Mouse (Mus musculus): Measurements from ENCODE around the gene Lrba. TPM values are rescaled to one million over a fixed set of nuclear protein-coding genes. Genes with fewer than 3 reads are reported as not detected.
A peak's percentile ranks its signal among the peaks of the same experiment; 100 is the strongest.

Gene Lrba
- total RNA-seq, 2 experiments from 2014 or later: 19.4 to 19.8 TPM

DNA sequence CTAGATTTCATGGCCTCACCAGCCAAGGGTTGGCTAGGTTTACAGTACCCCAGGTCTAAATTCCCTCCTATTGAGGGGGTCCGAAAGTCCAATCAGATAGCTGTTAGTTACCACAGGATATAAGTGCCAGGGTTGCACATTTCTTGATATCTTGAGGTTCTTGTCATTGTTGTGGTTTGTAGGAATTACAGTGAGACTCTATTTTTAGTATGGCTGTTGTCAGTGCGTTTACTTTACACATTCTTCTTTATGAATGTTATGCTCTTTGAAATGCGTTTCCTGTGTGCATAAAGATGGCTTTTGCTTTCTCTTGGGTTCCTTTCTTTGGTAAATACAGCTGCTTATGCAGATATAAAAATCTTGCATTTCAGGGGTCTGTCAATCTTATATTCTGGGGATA lies 237.1 kb downstream of the Lrba start:
- intact Hi-C loops (cut with DNase I): no loop called here
- DNase-seq: no peak

DNA sequence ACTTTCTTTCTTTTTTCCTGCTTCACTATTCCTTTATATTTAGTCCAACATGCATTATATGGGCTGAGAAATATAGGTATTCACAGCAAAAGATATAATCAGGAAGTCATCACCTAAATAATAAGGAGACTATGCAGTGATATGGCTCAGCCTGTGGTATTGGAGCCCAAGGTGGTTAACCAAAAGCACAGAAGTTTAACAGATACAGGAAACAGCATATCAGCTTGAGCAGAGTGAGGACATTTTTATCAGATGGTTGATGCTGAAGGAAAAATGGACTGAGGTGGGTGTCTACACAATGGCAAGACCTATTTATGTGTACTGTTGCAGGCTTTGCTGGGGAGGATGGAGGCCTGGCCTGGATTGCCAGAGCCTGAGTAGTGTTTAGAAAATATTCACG lies 265.5 kb downstream of the Lrba start:
- DNase-seq: no peak

DNA sequence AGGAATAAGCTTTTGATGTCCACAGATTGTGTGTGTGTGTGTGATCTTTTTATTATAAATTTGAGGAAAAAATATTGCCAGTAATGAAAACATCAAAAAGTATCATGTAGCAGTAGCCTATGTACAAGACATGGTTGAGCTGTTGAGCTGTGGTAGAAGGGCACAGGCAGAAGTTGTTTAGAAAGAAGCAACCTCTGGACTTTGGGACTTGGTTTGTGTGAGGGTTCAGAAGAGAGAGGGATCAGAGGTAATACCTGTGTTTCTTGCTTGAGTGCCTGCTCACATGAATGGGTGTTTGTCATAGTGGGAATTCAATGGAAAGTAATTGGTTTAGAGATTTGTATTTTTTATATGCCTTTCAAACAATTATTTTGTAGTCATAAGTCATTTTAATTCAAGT lies 276.1 kb downstream of the Lrba start:
- intact Hi-C loops (cut with DNase I): no loop called here
- no peak for DNase-seq

More for the DNA sequence above, 265.5 kb downstream of the Lrba start:
- intact Hi-C loops (cut with DNase I): no loop called here

DNA sequence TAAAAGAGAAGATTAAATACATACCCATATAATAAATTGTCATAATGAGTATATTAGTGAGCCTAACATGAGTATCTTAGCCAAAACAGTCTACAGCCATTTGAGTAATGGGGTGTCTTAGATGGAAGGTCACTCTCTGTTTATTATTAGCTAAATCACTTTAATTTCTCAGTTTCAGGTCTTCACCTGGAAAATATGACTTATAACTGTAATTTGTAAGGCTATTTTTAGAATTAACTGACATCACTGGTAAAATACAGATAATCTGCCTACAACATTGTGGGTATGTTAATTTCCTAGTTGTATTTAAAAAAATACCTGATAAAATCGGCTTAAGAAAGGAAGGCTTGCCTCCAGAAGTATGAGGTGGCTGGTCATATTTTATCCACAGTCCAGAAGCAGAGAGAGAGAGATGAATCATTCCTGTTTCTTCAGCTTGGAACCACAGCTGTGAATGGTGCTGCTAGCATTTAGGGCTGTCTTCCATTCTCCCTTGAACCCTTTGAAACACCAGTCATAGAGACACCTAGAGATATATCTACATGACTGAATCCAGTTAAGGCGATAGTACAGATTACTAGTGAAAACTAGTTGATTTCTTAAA lies 294.1 kb downstream of the Lrba start:
- DNase-seq: no peak
- intact Hi-C loops (cut with DNase I): no loop called here

DNA sequence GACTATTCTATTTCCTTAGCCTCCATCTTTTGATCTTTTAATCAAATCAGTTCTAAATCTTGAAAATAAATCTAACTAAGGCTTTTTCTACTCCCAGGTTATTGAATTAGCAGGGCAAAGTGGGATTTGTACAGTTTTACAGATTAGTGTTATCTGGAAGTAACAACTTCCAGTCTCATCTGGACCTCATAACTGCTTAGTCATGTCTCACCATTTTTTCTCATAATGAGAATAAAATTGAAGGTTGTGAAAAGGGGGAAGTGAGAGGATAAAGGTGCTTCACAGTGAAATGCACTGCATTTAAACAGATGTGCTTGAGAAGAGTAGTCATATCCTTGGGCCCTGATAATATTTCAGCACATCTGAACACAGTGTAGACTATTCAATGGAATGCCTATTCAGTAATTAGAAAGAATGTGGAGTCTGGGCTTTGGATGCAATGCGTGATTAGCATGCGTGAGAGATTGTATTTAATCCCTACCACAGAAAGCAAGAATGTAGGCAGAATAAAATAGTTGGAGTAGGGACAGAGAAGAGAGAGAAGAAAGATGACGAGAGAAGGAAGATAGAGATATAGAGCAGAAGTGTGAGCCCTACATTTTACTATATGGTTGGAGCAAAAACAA lies 298.5 kb downstream of the Lrba start:
- no peak for DNase-seq
- intact Hi-C loops (cut with DNase I): no loop called here

DNA sequence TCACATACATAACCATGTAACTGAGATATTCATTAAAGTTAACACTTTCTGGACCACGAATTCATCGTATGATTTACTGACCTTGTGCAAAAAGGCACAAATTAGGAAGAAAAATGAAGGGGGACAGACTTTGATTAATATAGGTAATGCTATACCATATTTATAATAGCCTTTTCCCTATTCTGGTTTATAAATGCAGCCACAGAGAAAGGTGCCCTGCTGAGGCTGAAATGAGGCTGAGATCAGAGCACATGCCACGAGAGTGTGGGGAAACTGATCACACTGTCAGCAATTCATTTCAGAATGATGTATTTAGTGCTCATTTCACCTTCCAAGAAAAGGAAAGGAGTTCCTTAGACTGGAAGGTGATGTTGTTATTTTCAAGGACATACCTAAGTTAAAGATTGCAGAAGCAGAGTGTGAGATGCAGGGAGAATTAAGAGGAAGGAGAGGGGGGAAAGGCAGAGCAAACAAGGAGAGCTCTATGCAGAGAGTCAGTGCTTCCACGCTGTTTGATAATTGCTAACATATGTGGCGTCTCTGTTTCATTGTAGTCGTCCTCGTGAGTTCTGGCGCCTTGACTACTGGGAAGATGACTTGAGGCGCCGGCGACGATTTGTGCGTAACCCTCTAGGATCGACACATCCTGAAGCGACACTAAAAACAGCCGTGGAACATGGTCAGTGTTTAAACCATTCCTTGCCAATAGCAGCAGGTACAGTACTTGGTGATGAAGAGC lies 307.2 kb downstream of the Lrba start:
- no peak for DNase-seq
- intact Hi-C loops (cut with DNase I): no loop called here

DNA sequence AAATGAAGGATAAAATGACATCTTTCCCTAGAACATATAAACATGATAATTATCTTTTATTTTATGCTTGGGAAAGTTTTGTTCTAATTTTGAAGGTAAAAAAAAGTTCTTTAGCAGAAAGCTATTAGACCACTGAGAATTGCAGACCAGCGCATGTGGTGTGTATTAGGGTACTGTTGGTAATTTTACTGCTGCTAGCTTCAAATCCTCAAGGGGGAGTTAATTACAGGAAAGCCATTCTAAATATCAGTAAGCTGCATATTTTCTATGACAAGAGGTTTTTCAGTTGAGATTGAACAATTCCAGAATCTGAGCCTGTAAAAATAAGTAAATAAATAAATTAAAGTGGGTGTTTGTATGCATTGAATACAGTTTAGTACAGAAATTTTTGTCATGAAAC lies 312.3 kb downstream of the Lrba start:
- intact Hi-C loops (cut with DNase I): no loop called here
- DNase-seq: no peak

DNA sequence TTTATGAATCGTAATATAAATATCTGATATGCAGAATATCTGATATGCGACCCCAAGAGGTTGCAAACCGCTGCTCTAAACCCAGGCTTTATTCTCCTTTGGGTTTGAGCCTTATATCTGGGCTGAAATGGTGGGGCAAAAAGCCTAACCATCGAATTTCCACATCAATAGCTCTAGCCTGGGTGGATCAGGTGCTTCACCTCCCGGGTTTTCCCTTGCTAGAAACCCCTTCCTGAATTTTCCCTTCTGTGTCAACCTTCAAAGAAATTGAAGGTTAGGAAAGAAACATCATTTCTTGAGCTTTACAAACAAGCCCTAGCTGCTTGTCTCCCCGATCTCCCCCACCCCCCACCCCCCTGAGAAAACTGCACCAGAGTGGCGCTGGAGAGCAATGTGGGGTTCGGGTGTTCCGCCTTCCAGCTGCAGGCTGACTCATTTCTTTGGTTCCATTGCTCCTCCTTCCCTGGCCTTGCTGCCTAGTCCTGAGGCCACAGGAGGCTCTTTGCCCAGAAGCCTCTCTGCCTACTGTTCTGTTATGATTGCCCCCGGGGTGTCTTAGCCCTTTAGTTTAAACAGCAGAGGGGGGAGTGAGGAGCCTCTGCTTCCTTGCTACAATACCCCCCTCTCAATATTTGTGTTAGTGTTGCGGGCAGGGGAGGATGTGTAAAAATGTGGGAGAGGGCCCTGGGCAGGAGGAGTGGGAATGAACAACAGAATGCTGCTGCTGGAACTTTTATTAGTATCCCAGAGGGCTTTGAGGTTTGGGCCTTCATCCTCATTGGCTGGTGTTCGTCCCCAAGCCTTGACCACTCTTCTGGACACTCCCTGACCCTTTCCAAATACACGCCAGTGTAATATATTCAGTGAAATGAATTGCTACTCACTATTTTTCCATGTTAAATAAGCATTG lies 314.4 kb downstream of the Lrba start:
- no peak for DNase-seq
- intact Hi-C loops (cut with DNase I): no loop called here

DNA sequence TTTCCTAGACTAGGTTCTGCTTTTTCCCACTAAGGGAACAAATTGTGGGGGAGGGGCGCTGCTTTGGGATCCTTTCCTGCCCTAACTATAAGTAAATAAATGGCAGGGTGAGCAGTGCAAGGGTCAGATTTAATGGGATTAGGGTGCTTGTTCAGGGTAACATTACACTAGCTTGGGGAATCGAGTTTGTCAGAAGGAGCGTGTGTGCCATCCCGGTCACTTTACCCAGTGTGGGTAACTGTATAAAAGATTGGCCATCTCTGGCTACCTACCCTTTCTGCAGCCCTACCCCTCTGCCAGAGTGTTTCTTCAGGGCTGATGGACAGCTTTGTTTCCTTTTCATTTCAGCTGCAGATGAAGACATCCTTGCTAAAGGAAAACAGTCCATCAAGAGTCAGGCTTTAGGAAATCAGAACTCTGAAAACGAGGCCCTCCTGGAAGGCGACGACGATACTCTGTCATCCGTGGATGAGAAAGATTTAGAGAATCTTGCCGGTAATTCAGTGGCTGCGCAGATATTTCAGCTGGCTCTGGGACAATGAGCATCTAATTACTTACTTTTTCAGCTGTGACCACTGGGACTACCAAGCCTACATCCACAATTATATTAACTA lies 315.2 kb downstream of the Lrba start:
- intact Hi-C loops (cut with DNase I): no loop called here
- DNase-seq: no peak

DNA sequence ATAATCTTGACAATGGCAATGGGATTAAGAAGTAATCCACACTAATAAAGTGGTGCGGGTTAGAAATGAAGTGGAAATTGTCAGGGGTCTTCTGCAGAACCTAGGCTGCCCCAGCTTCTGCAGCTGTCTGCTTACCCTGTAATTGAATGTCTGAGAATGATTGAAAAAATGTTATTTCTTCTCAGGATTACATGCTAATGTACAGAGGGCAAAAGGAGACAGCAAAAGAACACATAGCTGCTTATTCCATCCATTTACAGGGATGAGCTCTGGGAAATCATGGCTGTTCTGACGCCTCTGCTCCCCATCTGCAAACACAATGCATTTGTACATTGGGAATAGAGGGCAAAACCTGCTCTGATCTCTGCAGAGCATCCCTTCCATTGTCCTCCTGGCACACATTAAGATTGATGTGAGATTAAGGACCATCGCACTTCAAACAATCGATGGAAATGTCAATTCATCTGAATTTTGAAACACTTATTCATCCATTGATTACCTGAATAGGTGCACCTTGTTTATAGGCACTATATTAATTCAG lies 316.7 kb downstream of the Lrba start:
- intact Hi-C loops (cut with DNase I): no loop called here

DNA sequence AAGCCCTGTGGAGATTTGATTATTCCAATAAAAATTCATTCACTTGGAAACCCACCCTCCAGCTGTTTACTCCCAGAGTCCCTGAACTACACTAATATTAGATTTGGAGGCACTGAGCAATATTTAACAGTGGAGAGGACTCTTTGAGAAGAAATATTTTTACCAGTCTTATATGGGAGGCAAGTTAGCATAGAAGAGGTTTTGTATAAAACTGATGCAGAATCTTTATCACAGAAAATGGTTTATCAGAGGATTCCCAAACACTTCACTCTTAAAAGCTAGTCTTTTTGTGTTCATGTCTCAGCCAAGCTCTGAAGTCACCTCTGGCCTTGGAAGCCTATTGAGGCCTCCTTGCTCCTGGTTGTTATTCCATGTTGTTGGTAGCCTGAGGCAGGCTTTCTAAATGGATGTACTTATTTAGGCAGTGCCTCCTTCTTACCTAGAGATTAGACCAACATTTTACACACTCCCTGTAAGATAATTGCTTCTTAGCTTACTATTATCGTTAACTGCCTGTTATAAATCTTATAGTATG lies 317.4 kb downstream of the Lrba start:
- DNase-seq: no peak
- intact Hi-C loops (cut with DNase I): no loop called here

More for the DNA sequence above, 316.7 kb downstream of the Lrba start:
- DNase-seq: no peak

DNA sequence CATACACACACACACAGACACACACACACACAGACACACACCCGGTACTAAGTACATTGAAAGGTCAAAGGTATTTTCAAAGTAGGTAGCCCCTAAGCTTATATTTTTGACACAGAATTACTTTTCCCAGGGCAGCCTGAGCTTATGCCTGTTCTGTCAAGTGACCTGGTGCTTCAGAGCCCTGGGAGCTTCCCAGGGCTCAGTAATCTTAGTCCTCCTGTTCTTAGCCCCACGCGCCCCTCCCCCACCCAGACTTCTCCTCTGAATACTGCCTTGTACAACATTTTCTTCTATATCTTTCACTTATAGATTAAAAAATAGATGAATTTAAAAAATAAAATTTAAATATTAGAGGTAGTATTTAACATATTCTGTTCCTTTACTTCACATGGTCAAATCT lies 320.3 kb downstream of the Lrba start:
- peak in 1 of 2 experiments; percentile 11 for DNase-seq
- intact Hi-C loops (cut with DNase I): loop anchor here (5.0 kb wide), 1 partner anchor 218 kb away; no protein-coding TSS in a partner anchor

DNA sequence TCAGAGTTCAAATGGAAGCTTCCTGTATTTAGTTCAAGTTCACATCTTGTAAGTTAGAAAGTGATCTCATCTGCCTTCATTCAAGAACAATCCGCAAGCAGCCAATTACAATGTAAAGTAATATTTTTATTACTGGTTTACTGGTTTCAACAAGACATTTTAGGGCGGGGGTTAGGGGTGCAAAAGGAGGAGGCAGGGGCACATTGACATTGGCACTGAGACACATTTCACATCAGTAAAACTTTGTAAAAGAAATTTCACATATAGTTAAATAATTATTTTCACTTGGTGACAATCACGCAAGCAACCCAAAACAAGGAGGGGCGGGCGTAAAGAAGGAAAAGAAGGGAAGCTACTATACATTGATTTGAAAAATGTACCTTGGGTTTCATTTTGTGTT lies 321.5 kb downstream of the Lrba start:
- intact Hi-C loops (cut with DNase I): loop anchor here (5.0 kb wide), 1 partner anchor 216 kb away; no protein-coding TSS in a partner anchor
- peak; percentile 33 to 39 for DNase-seq

DNA sequence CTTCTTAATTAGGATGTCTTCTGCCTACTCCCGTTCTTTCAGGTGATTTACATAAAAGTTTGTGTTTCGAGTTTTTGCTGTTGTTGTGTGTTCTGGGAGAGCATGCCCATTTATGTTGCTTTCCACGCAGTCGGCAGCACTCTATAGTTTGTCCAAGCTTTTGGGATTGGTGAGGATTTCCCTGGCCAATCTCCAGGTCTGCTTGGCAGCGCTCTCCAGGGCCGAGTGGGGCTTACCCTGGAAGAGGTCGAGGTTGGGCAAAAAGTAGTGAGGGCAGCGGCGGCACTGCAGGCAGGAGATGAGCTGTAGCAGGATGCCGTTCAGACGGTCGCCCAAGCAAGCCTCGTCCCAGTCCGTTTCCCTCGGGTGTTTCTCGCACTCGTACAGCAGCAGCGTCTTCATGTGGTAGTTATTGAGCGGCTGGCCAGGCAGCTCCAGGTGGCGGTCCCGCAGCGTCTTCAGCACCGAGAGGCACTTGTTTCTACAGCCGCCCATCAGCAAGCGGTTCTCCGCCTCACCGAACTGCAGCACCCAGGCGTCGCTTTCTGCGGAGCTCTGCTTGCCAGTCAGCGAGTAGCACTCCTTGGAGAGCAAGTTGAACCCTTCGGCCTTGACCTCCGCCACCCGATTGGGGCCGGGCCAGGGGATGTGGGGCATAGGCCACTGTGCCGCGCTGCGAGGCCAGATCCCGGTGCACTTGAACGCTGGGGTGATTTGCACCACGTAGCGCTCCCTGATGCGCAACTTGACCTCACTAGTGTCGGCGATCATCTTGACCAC lies 322.2 kb downstream of the Lrba start:
- peak; percentile 67 to 70 for DNase-seq
- intact Hi-C loops (cut with DNase I): loop anchor here (5.0 kb wide), 1 partner anchor 216 kb away; no protein-coding TSS in a partner anchor

DNA sequence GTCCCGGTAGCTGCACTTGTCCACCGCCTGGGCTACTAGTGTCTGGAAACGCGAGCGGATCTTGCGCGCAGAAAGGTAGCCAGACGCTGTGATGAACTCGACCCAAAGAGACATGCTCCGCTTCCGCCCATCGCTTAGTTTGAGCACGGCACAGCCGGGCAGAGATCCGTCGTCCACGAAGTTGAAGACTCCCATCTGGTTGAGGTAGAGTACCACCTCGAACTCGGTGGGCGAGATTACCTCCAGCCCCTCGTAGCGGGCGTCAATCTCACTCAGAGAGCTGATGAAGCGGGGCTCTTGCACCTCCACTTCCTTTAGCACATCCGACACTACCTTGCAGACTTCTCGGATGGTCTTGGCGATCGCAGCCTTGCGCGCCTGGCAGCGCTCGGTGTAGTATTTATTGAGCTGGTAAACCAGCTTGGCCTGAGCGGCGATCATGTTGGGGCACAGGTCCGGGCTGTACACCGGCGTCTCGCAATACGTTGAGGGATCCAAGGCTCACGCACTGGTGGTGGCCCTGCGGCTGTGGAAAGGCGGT lies 322.8 kb downstream of the Lrba start:
- peak; percentile 31 to 50 for DNase-seq
- intact Hi-C loops (cut with DNase I): loop anchor here (5.0 kb wide), 1 partner anchor 215 kb away; no protein-coding TSS in a partner anchor

DNA sequence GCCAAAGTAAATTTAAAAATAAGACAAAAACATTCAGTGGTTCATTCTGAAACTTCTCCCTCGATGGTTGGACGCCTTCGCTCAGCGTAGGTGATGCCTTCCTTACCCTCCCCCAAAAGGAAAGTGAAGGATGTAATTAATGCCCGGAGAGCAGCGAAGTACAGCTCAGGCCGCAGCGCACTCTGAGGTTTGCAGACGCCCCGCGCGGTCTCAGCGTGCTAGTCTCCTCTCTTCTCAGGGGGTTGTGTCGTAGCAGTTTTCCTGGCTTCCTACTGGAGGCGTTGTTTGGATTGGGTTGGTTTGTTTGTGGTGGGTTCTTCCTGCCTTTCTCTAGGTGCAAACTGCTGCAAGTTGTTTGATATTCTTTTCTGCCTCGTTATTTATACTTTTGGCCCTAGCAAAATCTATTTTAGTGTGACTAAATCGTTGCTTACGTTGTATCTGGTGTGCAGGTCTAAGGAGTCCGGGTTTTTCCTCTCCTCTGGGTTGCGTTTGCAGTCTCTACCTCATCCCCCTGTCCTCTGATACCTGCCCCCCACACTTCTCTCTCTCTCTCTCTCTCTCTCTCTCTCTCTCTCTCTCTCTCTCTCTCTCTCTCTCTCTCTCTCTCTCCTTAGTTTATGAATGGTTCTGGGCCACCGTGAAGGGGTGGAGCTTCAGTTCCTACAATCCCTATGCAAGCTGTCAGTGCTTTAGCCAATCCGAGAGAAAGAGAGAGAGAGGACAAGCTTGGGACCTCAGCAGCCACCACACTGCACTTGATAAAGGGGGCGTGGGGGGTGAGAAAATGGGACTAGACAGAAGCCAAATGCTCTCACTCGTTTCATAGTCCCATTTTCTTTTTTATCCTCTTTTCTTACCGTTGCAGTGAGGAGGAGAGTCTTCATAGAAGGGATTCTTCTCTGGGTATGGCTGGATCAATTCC lies 323.9 kb downstream of the Lrba start, which contains the start of gene Mab21l2:
Mab21l2 (minus strand) TSS at position 539 of the 925 bp plus-strand sequence.
- intact Hi-C loops (cut with DNase I): loop anchor here (5.0 kb wide), 1 partner anchor 214 kb away; no protein-coding TSS in a partner anchor
- peak; percentile 28 to 35 for DNase-seq

DNA sequence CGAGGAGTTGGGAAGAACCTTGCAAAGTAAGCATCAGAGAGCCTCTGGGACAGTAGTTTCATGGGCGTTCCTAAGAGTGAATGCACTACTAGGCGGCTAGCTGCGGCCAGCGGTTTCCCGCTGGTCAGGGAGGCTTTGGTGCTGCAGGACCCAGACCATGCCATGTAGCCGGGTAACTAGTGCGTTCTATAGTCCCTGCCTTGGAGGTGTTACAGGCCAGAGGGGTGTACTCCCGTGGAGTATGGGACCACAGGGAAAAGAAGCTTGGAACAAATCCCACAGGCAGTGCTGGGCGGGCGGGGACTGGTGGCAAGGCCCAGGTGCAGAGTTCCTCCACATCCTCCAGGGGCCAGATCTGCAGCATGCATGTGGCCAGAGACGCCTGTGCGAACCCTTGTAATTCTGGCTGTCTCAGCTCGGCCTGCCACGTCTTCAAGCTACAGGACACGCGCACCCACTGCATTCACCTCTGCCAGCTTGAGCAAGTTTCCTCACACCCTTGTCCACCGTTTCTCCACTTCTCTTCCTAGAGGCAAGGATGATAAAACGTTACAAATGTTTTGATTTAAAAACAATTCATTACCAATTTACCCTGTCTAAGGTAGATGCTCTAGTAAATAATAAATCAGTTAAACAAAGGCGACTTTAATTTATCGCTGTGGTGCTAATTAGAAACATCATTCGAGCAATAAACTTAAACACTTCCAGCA lies 326.0 kb downstream of the Lrba start:
- intact Hi-C loops (cut with DNase I): no loop called here
- peak; percentile 8 to 16 for DNase-seq
